Mouse (Mus musculus) kidney, adult 2 months (tissue): ENCODE measurements at regions not wholly inside any gene's neighbourhood (a gene's known extent, or its start where the extent isn't known, plus 50 kb on each side); places are given as distances from the start of the nearest gene placed in this dataset.

ENCODE experiments used
- DNase-seq: peaks from one replicate; pipeline ENCODE4 v3.0.0; 2021
- H3K27ac ChIP-seq: fragments of 200-500 bp; 2 replicates; pipeline ENCODE4 v1.5.1; 2012; ENCODE audit warnings: low read depth, low read length, control low read depth, inconsistent platforms; ENCODE audit not compliant: insufficient read depth
- H3K27me3 ChIP-seq: fragments of 200-500 bp; replicated peaks from 2 replicates; pipeline ENCODE4 v1.6.1; 2012; ENCODE audit warnings: mild to moderate bottlenecking, moderate library complexity, low read length, inconsistent platforms; ENCODE audit not compliant: control insufficient read depth, insufficient read depth
- H3K36me3 ChIP-seq: fragments of 200-500 bp; 2 replicates; pipeline ENCODE4 v1.6.1; 2012; ENCODE audit warnings: mild to moderate bottlenecking, moderate library complexity, low read length, inconsistent platforms; ENCODE audit not compliant: control insufficient read depth, insufficient read depth
- H3K4me1 ChIP-seq: fragments of 200-500 bp; 2 replicates; pipeline ENCODE4 v1.6.1; 2011; ENCODE audit warnings: low read length; ENCODE audit not compliant: control insufficient read depth, insufficient read depth
- H3K4me3 ChIP-seq: fragments of 200-500 bp; 2 replicates; pipeline ENCODE4 v1.5.1; 2011; ENCODE audit warnings: mild to moderate bottlenecking, low read depth, low read length, control low read depth; ENCODE audit not compliant: insufficient read depth
- CTCF ChIP-seq: fragments of 200-500 bp; conservative IDR thresholded peaks from 2 replicates; pipeline ENCODE4 v1.5.1; 2011; ENCODE audit warnings: low read depth, mild to moderate bottlenecking, control low read depth, low read length, moderate library complexity, mixed read lengths; ENCODE audit not compliant: insufficient read depth, insufficient read length
- POLR2A ChIP-seq: fragments of 200-500 bp; IDR thresholded peaks from one replicate; pipeline ENCODE4 v1.6.1; 2011; ENCODE audit warnings: low read depth, low read length, control low read depth
- WGBS: fragments of 180-500 bp; shearing (Covaris S2); methylation state at CpG from one replicate; pipeline ENCODE4 v1.1.7; 2018; 5-methylcytosine and 5-hydroxymethylcytosine counted together

GRCm38 (mm10) chr16:54629183-54629582, 668.6 kb downstream of the Zpld1 start:
- 81% methylated on average over 1 of the region's 1 CpGs for WGBS
- DNase-seq = no peak
- TF ChIP-seq POLR2A = no peak
- TF ChIP-seq CTCF = no peak
- Histone ChIP-seq H3K4me1 (no peaks in the 10 kb centered on the region), H3K4me3 (no peak overlapping the region), H3K27ac (no peak overlapping the region), H3K36me3 (no peaks in the 10 kb centered on the region), H3K27me3 (no peaks in the 10 kb centered on the region)

GRCm38 (mm10) chr16:54592643-54593042, 705.1 kb downstream of the Zpld1 start:
- no peak overlapping the region for H3K27ac ChIP-seq
- TF ChIP-seq CTCF (no peak), POLR2A (no peak)
- H3K4me1 ChIP-seq = no peaks in the 10 kb centered on the region
- no peaks in the 10 kb centered on the region for H3K36me3 ChIP-seq
- WGBS = 66% methylated on average over 2 of the region's 2 CpGs
- H3K27me3 ChIP-seq = no peaks in the 10 kb centered on the region
- no peak overlapping the region for H3K4me3 ChIP-seq
- no peak for DNase-seq
